Mouse (Mus musculus) mouse embryonic stem cell (cell line): ENCODE measurements around the gene Csdc2.

Experiments
- in situ Hi-C, 2 experiments: fragments of 300-500 bp; cut with MboI; formaldehyde crosslinking; loops; 1 replicate in 1 of 2; 3 replicates in 1 of 2; pipeline ENCODE4 v1.14.3; 2019 to 2020; ENCODE audit warnings: low sequenced_read_pairs in 2 of 2, low pct_unique_long_range_greater_than_20kb in 1 of 2, mixed read lengths in 1 of 2; ENCODE audit not compliant: unreplicated experiment in 1 of 2

Csdc2 gene

DNA sequence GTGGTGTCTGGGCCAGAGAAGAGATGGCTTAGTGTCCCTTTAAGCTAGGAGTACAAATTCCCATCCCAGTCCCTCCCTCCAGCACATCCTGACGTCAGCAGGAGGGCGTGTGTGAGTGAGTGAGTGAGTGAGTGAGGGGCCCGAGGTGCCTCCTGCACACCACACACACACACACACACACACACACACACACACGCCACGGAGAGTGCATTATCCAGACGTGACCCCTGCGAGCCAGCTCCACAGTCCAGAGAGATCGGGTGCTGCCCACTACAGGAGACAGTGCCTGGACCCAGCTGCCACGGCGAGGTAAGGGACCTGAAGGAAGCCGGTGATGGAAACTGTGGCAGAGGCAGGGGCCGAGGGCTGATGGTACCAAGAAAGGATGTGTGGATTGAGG lies at the start of gene Csdc2:
Gene Csdc2 (plus strand): TSS at position 81 of the 400 bp plus-strand sequence.
- in situ Hi-C loops = no loop called here

DNA sequence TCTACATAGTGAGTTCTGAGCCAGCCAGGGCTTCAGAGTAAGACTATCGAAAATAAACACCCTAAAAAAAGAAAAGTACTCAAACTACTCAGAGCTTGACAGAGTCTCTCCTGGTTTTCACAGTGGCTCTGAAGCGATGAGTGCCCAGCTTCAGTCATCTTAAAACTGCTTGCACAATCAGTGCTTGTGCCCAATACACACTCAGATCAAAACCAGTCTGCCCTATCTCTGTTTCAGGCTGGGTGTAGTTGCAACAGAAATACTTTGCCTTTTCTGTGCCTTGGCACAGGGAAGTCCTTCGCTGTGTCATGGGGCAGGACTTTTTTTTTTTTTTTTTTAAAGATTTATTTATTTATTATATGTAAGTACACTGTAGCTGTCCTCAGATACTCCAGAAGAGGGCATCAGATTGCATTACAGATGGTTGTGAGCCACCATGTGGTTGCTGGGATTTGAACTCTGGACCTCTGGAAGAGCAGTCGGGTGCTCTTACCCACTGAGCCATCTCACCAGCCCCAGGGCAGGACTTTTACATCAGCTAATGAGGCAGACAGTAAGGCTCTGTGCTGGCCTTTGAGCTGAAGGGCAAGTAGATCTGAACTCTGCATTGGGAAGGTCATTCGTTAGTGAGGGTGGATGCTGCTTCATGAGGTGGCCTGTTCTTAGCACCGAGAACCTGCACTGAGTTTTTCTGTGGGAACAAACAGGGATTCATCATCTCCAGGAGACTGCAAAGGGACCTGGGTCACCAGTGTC lies 49.6 kb upstream of the Csdc2 start:
- in situ Hi-C loops = no loop called here

DNA sequence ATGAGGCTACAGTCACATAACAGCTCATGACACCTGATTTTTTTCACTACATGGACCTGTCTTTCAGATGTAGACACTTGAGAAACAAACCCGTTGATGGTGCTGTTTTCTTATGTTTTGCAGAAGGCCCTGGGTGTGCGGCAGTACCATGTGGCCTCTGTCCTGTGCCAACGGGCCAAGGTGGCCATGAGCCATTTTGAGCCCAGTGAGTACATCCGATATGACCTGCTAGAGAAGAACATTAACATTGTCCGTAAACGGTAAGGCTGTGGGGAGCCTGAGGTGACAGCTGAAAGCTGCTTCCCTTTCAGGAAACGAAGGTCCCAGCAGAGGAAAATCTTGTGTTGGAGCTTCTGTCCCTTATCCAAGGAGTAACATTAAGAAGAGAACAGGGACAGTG lies 47.4 kb upstream of the Csdc2 start:
- in situ Hi-C loops = no loop called here

- in situ Hi-C loops = no loop called here
Observed at GRCm38 (mm10) chr15:81891140-81891802, 45.3 kb upstream of the Csdc2 start.

GRCm38 (mm10) chr15:81891822-81892580 lies 44.6 kb upstream of the Csdc2 start:
- in situ Hi-C loops = no loop called here

DNA sequence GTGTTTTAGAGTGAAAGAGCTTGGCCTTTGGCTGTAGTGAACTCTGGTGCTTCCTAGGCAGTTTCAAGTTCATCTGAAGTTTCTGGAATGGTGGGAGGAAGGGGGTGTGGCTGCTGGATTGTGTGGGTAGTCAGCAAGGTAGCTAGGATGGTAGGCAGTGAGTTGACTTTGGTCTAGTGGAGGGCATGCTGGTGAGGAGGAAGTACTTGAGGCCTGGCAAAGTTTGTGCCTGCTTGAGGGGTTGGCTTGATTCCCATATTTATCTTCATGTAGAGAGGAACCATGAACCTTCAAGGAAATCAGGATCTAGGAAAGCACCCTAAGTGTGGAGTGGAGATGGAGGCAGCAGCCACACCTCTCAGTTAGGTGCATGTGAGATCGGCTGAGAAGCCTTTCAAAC lies 42.6 kb upstream of the Csdc2 start:
- in situ Hi-C loops = no loop called here

DNA sequence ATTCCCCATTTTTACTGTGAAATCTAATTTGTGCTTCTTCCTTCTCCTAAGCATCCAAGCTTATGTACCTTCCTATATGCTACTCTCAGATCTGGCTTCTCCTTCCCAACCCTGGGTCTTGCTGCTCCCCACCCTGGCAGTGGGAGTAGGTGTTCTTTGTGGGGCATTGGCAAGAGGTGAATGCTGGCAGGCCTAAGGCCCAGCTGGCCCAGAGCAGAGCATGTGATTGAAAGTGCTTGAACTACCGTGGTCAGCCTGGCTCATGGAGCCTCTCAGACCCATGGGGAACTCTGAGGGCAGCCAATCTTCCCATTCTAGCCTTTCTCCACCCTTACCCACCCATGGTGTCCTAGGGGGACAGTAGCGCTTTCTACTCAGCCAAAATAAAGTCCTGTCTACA lies 40.2 kb upstream of the Csdc2 start:
- in situ Hi-C loops = no loop called here

DNA sequence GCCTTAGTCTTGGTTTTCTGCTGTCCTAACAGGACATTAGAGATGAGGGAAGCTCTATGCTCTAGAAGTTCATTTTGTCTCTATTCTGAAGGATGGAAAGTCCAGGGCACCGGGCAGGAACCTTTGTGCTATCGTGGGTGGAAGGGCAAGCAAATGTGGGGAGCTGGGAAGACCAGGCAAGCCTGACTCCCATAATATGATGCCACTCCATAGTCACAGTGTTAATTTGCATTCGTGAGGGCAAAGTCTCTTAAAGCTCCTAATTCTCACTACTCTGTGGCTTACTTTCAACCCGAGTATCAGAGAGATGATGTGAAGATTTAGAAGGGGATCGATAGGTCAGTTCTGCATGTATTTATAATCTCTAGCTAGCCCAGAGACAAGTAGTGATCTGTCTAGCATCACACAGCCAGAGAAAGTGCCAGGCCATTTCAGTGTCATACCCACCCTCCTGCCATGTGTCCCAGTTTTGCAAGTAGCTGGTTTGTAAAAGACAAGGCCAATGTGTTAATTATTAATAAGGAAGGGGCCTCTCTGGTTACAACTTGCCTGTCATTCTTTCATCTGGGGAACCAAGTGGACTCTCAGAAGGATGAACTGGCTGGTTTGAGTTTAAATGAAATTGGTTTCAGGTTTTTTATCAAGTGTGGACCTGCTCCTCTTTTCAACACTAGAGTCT lies 38.8 kb upstream of the Csdc2 start:
- in situ Hi-C loops = no loop called here

DNA sequence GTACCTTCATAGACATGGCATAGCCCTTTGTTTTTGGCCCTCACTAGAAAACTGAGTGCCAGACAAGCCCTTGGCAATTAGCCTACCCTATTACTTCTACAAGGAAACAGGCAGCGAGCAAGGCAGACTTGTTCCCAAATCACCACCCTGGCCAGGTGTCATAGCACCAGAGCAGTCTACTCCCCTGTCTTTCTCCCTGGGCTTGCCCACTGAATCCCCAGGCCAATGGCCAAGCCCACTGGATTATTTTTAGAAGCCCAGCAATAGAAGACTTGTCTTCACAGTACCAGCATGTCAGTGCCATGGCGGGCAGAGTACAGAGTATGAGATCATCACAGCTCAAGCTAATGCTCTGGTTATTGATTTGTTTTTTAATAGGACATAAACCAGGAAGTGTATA lies 37.8 kb upstream of the Csdc2 start:
- in situ Hi-C loops = no loop called here

DNA sequence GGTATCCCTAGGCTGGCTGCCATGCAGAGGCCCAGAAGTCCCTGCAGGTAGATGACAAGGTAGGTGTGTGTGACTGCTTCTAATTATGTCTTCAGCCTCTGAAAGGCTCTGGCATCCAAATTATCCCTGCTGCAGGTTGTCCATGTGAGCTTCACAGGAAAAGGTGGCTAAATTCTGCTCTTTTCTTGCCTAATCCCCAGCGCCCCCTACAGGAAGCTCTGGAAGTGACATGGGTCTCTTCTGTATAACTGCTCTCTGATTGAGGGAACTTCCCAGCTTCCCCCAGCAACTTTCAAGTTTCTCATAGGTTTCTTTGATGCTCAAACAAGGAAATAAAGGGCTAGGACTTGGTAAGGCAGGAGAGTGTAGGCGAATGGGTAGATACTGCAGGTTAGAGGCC lies 31.6 kb upstream of the Csdc2 start:
- in situ Hi-C loops = loop anchor here (5.0 kb wide), 1 partner anchor 73 kb away; no protein-coding TSS in a partner anchor

DNA sequence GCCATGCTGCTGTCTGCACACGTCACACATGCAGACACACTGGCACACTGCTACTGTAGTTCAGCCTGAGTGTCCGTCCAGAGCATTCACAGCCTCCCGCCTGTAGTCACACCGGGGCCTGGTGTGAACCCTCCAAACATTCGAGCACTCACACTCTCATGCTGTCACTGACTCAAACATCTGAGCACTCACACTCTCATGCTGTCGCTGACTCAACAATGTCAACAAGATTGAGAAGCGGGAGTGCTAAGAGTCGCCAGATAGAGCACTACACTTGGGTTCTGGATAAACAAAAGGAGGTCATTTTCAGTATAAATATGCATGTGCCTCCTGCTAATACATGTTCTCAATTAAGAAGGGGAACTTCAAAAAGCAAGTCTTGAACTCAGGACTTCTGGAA lies 28.6 kb upstream of the Csdc2 start:
- in situ Hi-C loops = loop anchor here (5.0 kb wide), 1 partner anchor 76 kb away; no protein-coding TSS in a partner anchor

DNA sequence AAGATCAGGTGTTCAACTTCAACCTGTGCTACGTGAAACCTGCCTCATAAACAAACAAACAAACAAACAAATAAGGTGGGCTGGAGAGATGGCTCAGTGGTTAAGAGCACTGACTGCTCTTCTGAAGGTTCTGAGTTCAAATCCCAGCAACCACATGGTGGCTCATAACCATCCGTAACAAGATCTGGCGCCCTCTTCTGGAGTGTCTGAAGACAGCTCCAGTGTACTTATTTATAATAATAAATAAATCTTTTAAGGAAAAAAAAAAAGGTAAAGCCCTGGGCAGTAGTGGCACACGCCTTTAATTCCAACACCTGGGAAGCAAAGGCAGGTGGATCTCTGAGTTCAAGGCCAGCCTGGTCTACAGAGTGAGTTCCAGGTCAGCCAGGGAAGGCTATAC lies 27.8 kb upstream of the Csdc2 start:
- in situ Hi-C loops = loop anchor here (5.0 kb wide), 1 partner anchor 76 kb away; no protein-coding TSS in a partner anchor

- in situ Hi-C loops = no loop called here
Observed at GRCm38 (mm10) chr15:81912498-81912897, 24.1 kb upstream of the Csdc2 start.

GRCm38 (mm10) chr15:81914668-81915067 lies 21.9 kb upstream of the Csdc2 start:
- in situ Hi-C loops = no loop called here

DNA sequence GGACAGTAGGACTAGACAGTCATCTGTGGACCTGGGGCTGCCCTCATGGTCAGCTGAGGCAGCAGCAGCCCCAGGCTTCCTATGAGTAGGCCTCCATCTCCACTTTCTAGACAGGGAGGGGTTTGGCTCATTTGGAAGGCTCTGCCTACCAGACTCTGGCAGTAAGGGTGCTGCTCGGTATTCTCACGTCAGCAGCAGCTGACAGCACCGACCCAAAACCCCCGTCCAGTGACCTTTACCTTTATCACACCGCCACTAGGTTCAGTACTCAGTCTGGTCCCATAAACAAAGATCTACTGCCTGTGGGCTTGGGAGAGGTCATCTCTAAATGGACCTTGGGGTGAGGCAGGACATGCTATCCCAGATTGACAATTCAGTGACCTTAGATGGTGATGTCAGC lies 20.9 kb upstream of the Csdc2 start:
- in situ Hi-C loops = no loop called here

GRCm38 (mm10) chr15:81917201-81917600 lies 19.4 kb upstream of the Csdc2 start:
- in situ Hi-C loops = no loop called here

- in situ Hi-C loops = no loop called here
Observed at GRCm38 (mm10) chr15:81917621-81918463, 18.7 kb upstream of the Csdc2 start.

DNA sequence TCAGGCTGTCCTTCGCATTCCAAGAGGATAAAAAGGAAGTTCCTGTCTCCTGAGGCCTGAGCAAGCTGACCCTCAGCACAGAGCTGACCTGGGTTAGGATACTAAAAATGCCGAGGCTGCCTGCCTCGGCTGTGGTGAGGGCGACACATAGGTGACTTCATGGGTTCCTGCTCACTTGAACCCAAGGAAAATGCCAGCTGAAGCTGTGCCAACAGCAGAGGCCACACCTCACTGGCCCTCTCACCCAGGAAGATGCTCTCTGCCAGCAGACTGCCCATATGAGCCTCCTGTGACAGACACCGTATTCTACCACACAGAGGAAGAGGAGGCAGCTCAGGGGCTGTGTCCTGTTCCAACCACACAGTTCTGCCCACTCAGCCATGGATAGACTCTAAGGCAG lies 17.5 kb upstream of the Csdc2 start:
- in situ Hi-C loops = no loop called here
